Mouse (Mus musculus): ENCODE measurements at regions not wholly inside any gene's neighbourhood (a gene's known extent, or its start where the extent isn't known, plus 50 kb on each side); places are given as distances from the start of the nearest gene placed in this dataset.
A peak's percentile ranks its signal among the peaks of the same experiment; 100 is the strongest.
"Not testable (repeated sequence)": the region's sequence is repeated elsewhere in the genome, so short reads cannot be mapped to it uniquely, and the experiment has no call there.

- H3K27ac ChIP-seq (ENCODE audit: low read depth, low read length) = no peak overlapping the region
- no peaks in the 10 kb centered on the region for H3K36me3 ChIP-seq (ENCODE audit: control insufficient read depth, insufficient read depth, low read length)
- H3K4me2 ChIP-seq (ENCODE audit: low read depth, low read length, severe bottlenecking) = no peak overlapping the region
- H3K4me1 ChIP-seq (replicated peaks; ENCODE audit: control insufficient read depth, insufficient read depth, low read length) = no peaks in the 10 kb centered on the region
- no peak overlapping the region for H3K9ac ChIP-seq (ENCODE audit: low read length)
- H3K9me3 ChIP-seq (ENCODE audit: control insufficient read depth, low read length) = no peaks in the 10 kb centered on the region
- DNase-seq (ENCODE audit: low spot score) = no peak
- ATAC-seq (replicated peaks; ENCODE audit: low FRiP score) = no peak
- H3K4me3 ChIP-seq (ENCODE audit: low read depth, low read length) = no peak overlapping the region
- 88% methylated on average over 3 of the region's 3 CpGs for WGBS
- no peaks in the 10 kb centered on the region for H3K27me3 ChIP-seq (ENCODE audit: control insufficient read depth, insufficient read depth, low read length)
These were observed 536.4 kb upstream of the Ins1 start for GRCm38 (mm10) chr19:51727665-51728064.

GRCm38 (mm10) chr19:51740071-51740470 is 524.0 kb upstream of the Ins1 start:
- Histone ChIP-seq H3K27ac (ENCODE audit: low read depth, low read length) (no peak overlapping the region), H3K36me3 (ENCODE audit: control insufficient read depth, insufficient read depth, low read length) (no peaks in the 10 kb centered on the region), H3K4me1 (replicated peaks; ENCODE audit: control insufficient read depth, insufficient read depth, low read length) (no peaks in the 10 kb centered on the region), H3K4me3 (ENCODE audit: low read depth, low read length) (no peak overlapping the region), H3K27me3 (ENCODE audit: control insufficient read depth, insufficient read depth, low read length) (no peaks in the 10 kb centered on the region), H3K4me2 (ENCODE audit: low read depth, low read length, severe bottlenecking) (no peak overlapping the region), H3K9me3 (ENCODE audit: control insufficient read depth, low read length) (no peaks in the 10 kb centered on the region), H3K9ac (ENCODE audit: low read length) (no peak overlapping the region)
- peak; percentile 42; the same call in 1 of the 2 replicates for ATAC-seq (replicated peaks; ENCODE audit: low FRiP score)
- DNase-seq (ENCODE audit: low spot score) = no peak
- 92% methylated on average over 1 of the region's 1 CpGs for WGBS

- no peaks in the 10 kb centered on the region for H3K4me1 ChIP-seq (replicated peaks; ENCODE audit: control insufficient read depth, insufficient read depth, low read length)
- H3K27me3 ChIP-seq (ENCODE audit: control insufficient read depth, insufficient read depth, low read length) = no peaks in the 10 kb centered on the region
- H3K27ac ChIP-seq (ENCODE audit: low read depth, low read length) = no peak overlapping the region
- WGBS = 86% methylated on average over 1 of the region's 2 CpGs
- H3K4me2 ChIP-seq (ENCODE audit: low read depth, low read length, severe bottlenecking) = no peak overlapping the region
- DNase-seq (ENCODE audit: low spot score) = no peak
- H3K4me3 ChIP-seq (ENCODE audit: low read depth, low read length) = no peak overlapping the region
- H3K9me3 ChIP-seq (ENCODE audit: control insufficient read depth, low read length) = no peaks in the 10 kb centered on the region
- H3K36me3 ChIP-seq (ENCODE audit: control insufficient read depth, insufficient read depth, low read length) = no peaks in the 10 kb centered on the region
- no peak for ATAC-seq (replicated peaks; ENCODE audit: low FRiP score)
- no peak overlapping the region for H3K9ac ChIP-seq (ENCODE audit: low read length)
These were observed 523.1 kb upstream of the Ins1 start for GRCm38 (mm10) chr19:51741026-51741425.

DNA sequence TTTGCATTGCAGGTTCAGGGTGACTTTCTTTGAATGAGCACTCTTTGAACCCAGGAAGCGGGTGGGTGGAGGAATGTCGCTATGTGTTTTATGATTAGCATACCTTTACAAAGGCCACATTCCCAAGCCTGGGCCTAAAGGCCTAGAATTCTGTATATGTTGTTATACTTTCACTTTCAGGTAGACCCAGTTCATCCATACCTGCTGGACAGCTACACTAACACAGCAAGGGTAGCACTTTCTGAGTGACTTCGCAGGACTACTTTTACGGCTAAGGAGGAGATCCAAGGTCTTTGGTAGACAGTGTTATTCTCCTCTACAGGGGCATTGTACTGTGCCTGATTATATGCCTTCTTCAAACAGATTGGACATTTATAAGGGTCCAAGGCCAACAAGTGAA is 521.9 kb upstream of the Ins1 start:
- WGBS = 95% methylated on average over 4 of the region's 4 CpGs
- H3K4me2 ChIP-seq (ENCODE audit: low read depth, low read length, severe bottlenecking); H3K4me1 ChIP-seq (replicated peaks; ENCODE audit: control insufficient read depth, insufficient read depth, low read length); H3K36me3 ChIP-seq (ENCODE audit: control insufficient read depth, insufficient read depth, low read length); H3K27ac ChIP-seq (ENCODE audit: low read depth, low read length); H3K27me3 ChIP-seq (ENCODE audit: control insufficient read depth, insufficient read depth, low read length); ATAC-seq (replicated peaks; ENCODE audit: low FRiP score); H3K4me3 ChIP-seq (ENCODE audit: low read depth, low read length); H3K9ac ChIP-seq (ENCODE audit: low read length); H3K9me3 ChIP-seq (ENCODE audit: control insufficient read depth, low read length); DNase-seq (ENCODE audit: low spot score): not testable (repeated sequence)

DNA sequence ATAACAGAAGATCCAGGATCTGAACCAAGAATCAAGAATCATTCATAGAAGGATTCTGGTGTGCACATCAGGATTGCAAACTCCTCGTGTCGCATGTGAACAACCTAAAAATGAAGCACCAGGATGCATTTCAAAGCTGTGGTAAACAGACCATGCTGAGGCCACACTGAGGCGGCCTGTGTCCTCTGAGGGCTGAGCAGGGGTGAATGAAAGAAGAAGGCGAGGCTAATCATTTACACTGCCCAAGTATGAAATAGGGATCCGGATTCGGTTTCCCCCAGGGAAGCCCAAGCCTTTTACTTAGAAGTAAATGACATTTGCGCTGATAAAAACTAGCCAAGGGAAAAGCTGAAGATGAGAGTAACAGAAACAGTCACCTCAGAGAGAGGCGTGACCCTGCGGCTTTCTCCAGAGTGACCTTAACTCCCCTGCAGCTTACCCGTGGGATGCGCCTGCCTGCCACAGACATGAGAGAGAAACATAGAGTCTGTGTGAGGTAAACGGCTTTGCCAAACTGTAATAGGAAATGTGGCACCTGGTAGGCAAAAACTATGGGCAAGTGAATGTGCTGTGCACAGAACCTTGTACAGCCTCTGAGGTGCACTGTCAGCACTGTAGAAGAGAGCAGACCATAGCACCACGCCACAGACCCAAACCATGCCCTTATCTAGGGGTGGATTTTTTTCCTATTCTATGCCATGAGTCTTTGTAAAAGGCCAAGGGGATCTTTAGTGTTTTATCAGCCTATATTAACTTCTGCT is 490.1 kb upstream of the Ins1 start:
- Histone ChIP-seq H3K27me3 (ENCODE audit: control insufficient read depth, insufficient read depth, low read length) (no peaks in the 10 kb centered on the region), H3K4me3 (ENCODE audit: low read depth, low read length) (no peak overlapping the region), H3K9ac (ENCODE audit: low read length) (no peak overlapping the region), H3K9me3 (ENCODE audit: control insufficient read depth, low read length) (no peaks in the 10 kb centered on the region), H3K4me1 (replicated peaks; ENCODE audit: control insufficient read depth, insufficient read depth, low read length) (no peaks in the 10 kb centered on the region), H3K36me3 (ENCODE audit: control insufficient read depth, insufficient read depth, low read length) (no peaks in the 10 kb centered on the region), H3K4me2 (ENCODE audit: low read depth, low read length, severe bottlenecking) (no peak overlapping the region), H3K27ac (ENCODE audit: low read depth, low read length) (no peak overlapping the region)
- WGBS = 77% methylated on average over 13 of the region's 13 CpGs
- ATAC-seq (replicated peaks; ENCODE audit: low FRiP score) (no peak), DNase-seq (ENCODE audit: low spot score) (no peak)
